Mouse (Mus musculus): ENCODE measurements at regions not wholly inside any gene's neighbourhood (a gene's known extent, or its start where the extent isn't known, plus 50 kb on each side); places are given as distances from the start of the nearest gene placed in this dataset. TPM values are rescaled to one million over a fixed set of nuclear protein-coding genes. Genes with fewer than 3 reads are reported as not detected.
"Not testable (repeated sequence)": the region's sequence is repeated elsewhere in the genome, so short reads cannot be mapped to it uniquely, and the experiment has no call there.

DNA sequence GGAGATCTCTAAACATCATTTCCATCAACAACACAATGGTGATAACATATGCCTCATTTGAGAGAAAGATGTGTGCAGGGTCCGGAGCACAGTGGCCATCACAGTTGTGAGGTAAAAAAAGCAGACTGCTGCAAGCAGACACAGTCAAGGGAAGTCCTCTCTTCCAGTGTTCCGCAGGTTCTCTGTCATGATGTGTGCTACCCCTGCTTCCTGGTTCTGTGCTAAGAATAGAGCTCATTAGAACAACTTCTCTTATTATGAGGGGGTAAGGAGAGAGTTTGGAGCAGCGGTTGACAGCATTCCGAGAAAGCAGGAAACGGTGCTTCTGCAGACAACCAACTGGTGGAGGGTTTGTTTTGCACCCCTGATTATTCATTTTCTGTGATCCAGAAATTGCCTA is 229.7 kb downstream of the Kif20b start:
- no peak for TF ChIP-seq CTCF (IDR thresholded peaks at IDR 0.05)
- Histone ChIP-seq H3K4me3 (no peak overlapping the region), H3K27ac (no peak overlapping the region)
- no peak for DNase-seq
- intact Hi-C loops (cut with DNase I): no loop called here

DNA sequence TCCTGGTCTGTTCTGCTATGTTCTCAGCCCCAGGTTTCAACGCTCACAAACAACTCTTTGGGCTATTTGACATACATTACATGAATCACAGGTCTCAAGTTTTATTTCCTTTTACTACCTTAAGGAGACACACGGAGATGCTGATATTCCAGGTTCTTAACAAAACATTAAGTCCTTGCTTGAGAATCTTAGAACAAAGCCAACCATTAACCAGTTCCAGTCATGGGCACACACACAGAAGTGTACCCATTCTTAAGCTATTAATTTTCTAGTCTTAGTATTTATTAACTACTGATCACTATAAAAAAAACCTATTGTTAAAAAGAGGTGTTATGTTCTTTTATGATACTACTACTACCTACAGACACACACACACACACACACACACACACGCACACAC is 235.7 kb downstream of the Kif20b start:
- intact Hi-C loops (cut with DNase I): no loop called here

DNA sequence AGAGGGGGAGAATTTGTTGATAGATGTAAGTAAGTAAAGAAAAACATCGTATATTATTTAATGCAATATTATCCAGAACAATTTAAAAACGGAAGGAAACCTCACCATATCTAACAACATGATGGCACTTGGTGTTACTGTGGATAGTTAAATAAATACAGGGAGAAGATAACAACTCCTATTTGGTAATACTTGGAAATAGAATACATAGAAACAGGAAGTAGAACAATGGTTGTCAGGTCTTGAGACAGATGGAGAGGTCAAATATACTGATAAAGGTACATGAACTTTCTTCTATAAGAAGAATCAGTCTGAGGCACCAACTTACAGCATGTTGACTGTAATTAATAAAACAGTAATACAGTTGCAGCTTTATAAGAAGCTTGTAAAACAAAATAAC is 242.6 kb downstream of the Kif20b start:
- DNase-seq: no peak
- H3K4me3 ChIP-seq: no peak overlapping the region
- intact Hi-C loops (cut with DNase I): no loop called here
- TF ChIP-seq CTCF (IDR thresholded peaks at IDR 0.05): no peak
- no peak overlapping the region for H3K27ac ChIP-seq

More for the DNA sequence above, 235.7 kb downstream of the Kif20b start:
- TF ChIP-seq CTCF (IDR thresholded peaks at IDR 0.05): no peak
- Histone ChIP-seq H3K27ac (no peak overlapping the region), H3K4me3 (no peak overlapping the region)
- no peak for DNase-seq

DNA sequence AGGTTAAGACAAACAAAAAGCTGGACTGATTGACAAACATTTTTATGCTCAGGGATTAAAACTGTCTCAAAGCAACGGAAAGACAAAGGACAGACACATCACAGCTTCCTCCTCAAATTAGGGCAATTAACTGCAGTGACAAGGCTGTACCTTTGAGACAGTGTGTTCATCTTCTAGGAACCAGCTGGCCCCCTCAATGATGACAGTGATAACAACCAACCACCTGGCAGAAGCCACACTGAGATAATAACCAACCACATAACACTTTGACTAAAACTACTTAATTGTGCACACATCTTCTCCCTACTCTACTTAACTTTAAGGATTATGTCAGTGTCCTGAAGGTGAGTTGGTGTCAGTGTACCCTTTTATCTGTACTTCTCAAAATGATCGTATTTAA is 248.4 kb downstream of the Kif20b start:
- no peak overlapping the region for H3K4me3 ChIP-seq
- no peak for TF ChIP-seq CTCF (IDR thresholded peaks at IDR 0.05)
- DNase-seq: no peak
- H3K27ac ChIP-seq: no peak overlapping the region
- intact Hi-C loops (cut with DNase I): no loop called here

DNA sequence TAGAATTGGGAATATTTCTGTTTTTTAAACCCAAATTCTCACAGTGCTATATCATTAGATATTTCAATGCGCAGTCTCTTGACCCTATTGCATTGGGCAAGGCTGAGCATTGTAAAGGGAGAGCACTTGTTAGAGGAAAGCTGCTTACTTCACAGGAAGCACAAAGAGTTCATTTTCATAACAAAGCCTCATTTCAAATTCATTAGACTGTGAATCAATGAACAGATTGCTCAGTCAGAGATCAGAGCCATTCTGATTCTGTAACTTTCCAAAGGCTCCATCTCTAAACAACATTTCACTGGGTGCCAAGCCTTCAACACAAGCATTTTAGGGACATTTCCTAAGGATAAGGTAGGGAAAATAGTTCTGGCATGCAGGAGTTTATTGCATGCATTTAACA is 257.9 kb downstream of the Kif20b start:
- no peak overlapping the region for H3K27ac ChIP-seq
- no peak for TF ChIP-seq CTCF (IDR thresholded peaks at IDR 0.05)
- no peak for DNase-seq
- H3K4me3 ChIP-seq: no peak overlapping the region
- intact Hi-C loops (cut with DNase I): no loop called here

DNA sequence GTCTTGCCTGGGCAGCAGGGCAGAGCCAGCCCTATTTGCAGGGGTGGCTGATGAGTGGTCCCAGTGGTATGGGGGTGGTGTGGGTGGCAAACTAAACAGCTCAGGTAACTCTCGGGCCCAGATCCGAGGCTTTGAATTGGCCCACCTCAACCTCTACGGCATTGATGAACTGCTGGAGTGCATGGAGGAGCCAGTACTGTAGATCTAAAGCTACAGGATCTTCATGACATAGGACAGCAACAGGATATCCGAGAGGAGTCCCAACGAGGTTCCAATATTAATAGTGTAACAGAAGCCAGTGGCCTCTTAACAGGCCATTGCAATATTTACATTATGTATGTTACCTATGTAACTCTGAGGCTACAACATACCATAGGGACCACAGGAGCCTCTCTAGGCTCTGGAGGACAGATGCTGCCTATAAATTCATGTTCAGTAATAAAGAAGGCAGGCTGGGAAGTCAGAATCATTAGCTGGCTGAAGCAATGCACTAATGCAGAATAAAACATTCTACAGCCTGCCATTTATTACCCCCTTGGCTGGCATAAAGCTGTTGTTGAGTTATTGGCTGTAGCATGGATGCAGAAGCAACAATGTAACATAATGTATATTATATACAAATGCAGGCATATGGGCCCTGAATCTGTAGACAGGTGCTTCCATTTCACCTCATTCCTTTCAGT is 283.5 kb downstream of the Kif20b start:
- intact Hi-C loops (cut with DNase I): no loop called here
- no peak for DNase-seq
- TF ChIP-seq CTCF (IDR thresholded peaks at IDR 0.05): no peak
- Histone ChIP-seq H3K27ac (no peak overlapping the region), H3K4me3 (no peak overlapping the region)

DNA sequence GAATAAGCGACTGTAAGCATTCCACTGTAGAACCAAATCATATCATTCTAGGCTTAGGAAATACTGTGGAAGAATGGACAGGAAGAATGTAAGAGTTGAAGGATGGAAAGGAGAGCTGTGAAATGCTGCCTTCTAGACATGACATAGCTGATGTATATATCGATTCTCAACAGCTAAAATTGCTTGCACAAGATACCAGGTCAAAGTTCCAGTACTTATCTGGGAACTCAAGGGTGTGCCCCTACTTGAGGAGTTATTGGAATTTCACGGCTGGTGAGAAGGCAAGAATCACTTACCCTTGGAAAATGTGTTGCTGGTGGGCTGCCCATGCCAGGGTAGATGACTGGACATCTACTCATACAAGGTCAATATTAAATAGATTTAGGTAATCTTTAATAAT is 322.0 kb downstream of the Kif20b start:
- intact Hi-C loops (cut with DNase I): no loop called here
- Histone ChIP-seq H3K4me3 (no peak overlapping the region), H3K27ac (no peak overlapping the region)
- no peak for DNase-seq
- TF ChIP-seq CTCF (IDR thresholded peaks at IDR 0.05): no peak

DNA sequence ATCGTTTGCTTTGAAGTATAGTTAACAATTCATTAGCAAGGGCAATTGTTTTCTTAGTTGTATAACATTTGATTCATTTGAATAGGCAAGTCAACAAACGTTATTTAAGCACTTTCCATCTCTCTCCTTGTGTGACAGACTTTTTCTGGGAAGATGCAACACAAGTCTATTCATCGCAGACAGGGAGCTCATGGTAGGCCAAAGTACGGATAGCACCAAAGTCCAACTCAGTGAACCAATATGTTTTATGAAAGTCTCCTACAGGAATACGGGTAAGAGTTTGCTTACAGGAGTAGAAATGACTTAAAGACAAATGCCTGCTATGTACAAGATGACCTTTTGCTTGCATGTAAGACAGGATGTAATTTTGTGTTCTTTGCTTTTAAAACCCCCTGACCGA is 325.4 kb downstream of the Kif20b start:
- H3K4me3 ChIP-seq: no peak overlapping the region
- no peak for DNase-seq
- intact Hi-C loops (cut with DNase I): no loop called here
- TF ChIP-seq CTCF (IDR thresholded peaks at IDR 0.05): no peak
- no peak overlapping the region for H3K27ac ChIP-seq

DNA sequence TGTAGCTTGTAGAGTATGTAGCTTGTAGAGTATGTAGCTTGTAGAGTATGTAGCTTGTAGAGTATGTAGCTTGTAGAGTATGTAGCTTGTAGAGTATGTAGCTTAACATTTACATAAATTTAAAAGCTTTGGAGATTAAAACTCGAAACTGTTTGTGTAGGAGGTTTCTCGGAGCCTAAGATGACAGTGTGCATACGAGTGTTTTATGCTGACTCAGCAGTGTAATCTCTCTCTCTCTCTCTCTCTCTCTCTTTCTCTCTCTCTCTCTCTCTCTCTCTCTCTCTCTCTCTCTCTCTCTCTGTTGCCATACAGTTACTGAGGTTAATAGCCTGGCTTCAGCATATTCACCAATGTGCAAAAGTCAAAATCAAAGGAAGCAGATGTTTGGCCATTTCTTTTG is 336.5 kb downstream of the Kif20b start:
- intact Hi-C loops (cut with DNase I): not testable (repeated sequence)

DNA sequence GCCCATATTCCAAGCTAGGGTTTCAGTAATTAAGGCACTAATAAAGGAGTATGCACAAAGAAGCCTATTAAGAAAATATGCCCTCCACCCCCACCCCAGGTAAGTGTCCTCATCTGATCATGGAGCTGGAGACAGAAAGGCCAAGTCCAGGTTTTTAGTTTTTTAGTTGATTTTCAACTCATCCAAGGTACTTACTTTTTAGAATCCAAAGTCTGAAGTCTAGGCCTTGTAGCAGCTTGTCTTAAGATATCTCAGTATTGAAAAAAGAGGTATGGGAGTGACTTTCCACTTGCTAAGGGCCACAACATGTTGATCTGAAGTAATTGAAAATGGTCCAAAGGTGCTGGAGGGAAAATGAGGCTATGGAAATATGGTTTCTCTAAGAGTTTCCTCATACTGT is 340.9 kb downstream of the Kif20b start:
- Histone ChIP-seq H3K4me3 (no peak overlapping the region), H3K27ac (no peak overlapping the region)
- no peak for TF ChIP-seq CTCF (IDR thresholded peaks at IDR 0.05)
- intact Hi-C loops (cut with DNase I): no loop called here
- no peak for DNase-seq

More for the DNA sequence above, 336.5 kb downstream of the Kif20b start:
- H3K27ac ChIP-seq, H3K4me3 ChIP-seq, DNase-seq: not testable (repeated sequence)

DNA sequence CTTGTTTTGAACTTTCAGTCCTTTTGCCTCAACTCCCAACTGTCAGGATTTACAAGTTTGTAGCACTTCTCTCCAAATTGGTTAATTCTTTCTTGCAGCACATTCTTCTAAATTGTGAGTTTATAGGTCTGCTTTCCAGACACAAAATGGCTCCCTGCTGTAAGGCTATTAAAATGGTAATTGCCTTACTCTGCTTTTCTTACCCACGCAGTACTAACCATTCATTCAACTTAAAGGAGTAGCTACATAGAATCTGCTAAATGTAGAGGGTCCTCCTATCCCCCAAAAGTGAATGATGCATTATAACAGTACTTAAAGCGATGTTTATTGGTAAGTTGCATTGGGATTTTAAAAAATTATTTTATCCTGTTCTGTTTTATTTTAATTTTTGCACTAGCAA is 356.2 kb downstream of the Kif20b start:
- no peak for TF ChIP-seq CTCF (IDR thresholded peaks at IDR 0.05)
- intact Hi-C loops (cut with DNase I): no loop called here

DNA sequence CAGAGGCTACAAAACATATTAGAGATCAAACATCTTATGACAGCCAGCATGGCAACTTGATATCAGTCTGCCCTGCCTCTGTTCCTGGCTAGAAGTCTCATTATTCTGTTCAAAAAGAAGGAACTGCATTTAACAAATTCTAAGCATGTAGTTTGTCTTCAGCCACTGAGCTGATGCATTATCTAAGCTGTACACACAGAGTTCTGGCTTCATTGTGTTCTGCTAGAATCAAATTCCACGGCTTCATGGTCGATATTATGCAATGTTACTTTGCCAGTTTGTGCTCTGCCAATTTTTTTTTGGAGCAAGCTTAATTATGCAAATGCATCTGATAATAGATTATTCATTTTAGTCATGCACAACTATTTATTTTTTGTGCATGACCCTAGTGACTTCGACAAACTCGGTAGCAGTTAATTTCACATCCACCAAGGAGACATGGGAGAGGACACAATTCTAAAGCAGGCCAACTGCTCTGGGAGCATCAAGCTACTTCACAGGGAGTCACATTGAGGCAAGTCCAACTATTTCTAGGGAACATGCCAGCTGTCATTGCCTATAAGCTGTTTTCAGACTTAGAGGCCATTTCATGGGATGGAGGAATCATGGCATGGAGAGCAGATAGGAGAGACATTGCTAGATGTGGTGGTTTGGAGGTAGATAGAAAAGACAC is 360.8 kb downstream of the Kif20b start:
- H3K4me3 ChIP-seq: no peak overlapping the region
- no peak overlapping the region for H3K27ac ChIP-seq
- intact Hi-C loops (cut with DNase I): no loop called here
- TF ChIP-seq CTCF (IDR thresholded peaks at IDR 0.05): no peak
- DNase-seq: no peak

More for the DNA sequence above, 356.2 kb downstream of the Kif20b start:
- no peak overlapping the region for H3K27ac ChIP-seq
- DNase-seq: no peak
- H3K4me3 ChIP-seq: no peak overlapping the region

DNA sequence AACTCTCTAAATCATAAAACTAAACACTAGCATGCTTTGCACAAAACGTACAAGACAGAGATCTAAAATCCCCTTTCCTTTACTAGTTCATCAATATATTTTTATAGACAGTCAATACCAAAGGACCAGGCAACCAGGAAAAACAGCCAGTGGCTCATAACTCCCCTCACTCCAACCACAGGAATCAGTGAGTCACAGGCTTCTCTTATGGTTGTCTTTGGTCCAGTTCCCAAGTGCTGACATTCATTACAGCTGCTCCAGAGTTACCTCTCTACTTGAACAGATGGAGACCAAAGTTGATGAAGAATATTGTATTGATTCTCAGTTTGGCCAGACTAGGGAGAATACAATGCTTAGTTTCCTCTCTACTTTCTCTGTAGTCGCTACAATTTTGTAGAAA is 376.7 kb downstream of the Kif20b start:
- H3K4me3 ChIP-seq: no peak overlapping the region
- no peak for DNase-seq
- H3K27ac ChIP-seq: no peak overlapping the region
- intact Hi-C loops (cut with DNase I): no loop called here
- TF ChIP-seq CTCF (IDR thresholded peaks at IDR 0.05): no peak

DNA sequence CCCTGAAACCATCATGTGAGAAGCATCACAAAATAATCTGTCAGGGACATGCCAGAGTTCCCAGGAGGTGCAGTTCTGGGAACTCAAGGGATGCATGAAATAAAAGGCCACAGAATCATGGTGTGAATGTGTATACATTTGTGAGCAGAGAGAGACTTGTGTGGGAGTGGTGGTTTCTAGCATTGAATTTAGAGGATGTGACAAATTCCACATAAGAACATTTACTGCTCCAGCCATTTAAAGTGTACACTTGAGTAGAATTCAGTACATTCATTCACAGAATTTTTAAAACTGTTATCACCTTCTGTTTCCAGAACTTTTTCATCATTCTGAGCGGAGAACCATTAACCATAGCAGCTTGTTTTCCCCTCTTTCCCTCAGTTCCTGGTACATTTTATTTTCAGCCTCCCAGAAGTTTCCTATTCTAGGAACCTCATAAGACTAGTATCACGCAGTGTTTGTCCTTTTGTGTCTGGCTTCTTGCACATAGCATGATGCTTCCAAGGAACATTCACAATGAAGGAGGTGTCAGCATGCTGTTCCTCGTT is 380.6 kb downstream of the Kif20b start:
- intact Hi-C loops (cut with DNase I): no loop called here
- no peak for DNase-seq
- H3K4me3 ChIP-seq: no peak overlapping the region
- TF ChIP-seq CTCF (IDR thresholded peaks at IDR 0.05): no peak
- no peak overlapping the region for H3K27ac ChIP-seq

Small RNAs in the stretch of these regions (microRNA-seq; reads per million reads assigned to microRNA genes)
- not detected for gene Gm23075

All from gastrocnemius, adult 2 months (tissue).